Mouse (Mus musculus) heart, embryonic 11.5 days (tissue): Measurements from ENCODE around the gene Numb. TPM values are rescaled to one million over a fixed set of nuclear protein-coding genes. Genes with fewer than 3 reads are reported as not detected.

Source experiments
- ATAC-seq: fragments of 200-750 bp; cut with Nextera tagmentation; replicated peaks from 2 replicates; pipeline ENCODE4 v1.8.0; 2017; ENCODE audit warnings: moderate library complexity; ENCODE audit not compliant: insufficient number of reproducible peaks, low FRiP score, low TSS enrichment
- H3K27ac ChIP-seq: fragments of 300-500 bp; sonication (generic); 2 replicates; pipeline ENCODE4 v1.5.1; 2014; ENCODE audit warnings: mild to moderate bottlenecking, low read depth, low read length
- H3K27me3 ChIP-seq: fragments of 300-500 bp; sonication (generic); 2 replicates; pipeline ENCODE4 v1.6.1; 2014; ENCODE audit warnings: mild to moderate bottlenecking, low read length, mixed read lengths; ENCODE audit not compliant: control insufficient read depth, insufficient read depth
- H3K36me3 ChIP-seq: fragments of 300-500 bp; sonication (generic); 2 replicates; pipeline ENCODE4 v1.6.1; 2014; ENCODE audit warnings: mild to moderate bottlenecking, low read length, moderate library complexity, mixed read lengths; ENCODE audit not compliant: control insufficient read depth, insufficient read depth
- H3K4me1 ChIP-seq: fragments of 300-500 bp; sonication (generic); 2 replicates; pipeline ENCODE4 v1.6.1; 2014; ENCODE audit warnings: low read length; ENCODE audit not compliant: control insufficient read depth, insufficient read depth
- H3K4me2 ChIP-seq: fragments of 300-500 bp; sonication (generic); 2 replicates; pipeline ENCODE4 v1.6.1; 2014; ENCODE audit warnings: mild to moderate bottlenecking, moderate library complexity
- H3K4me3 ChIP-seq: fragments of 300-500 bp; sonication (generic); 2 replicates; pipeline ENCODE4 v1.5.1; 2014; ENCODE audit warnings: low read depth, low read length
- H3K9ac ChIP-seq: fragments of 300-500 bp; sonication (generic); 2 replicates; pipeline ENCODE4 v1.6.1; 2014; ENCODE audit warnings: mild to moderate bottlenecking, low read depth, low read length, moderate library complexity
- H3K9me3 ChIP-seq: fragments of 300-500 bp; sonication (generic); replicated peaks from 2 replicates; pipeline ENCODE4 v1.6.1; 2016; ENCODE audit warnings: low read length; ENCODE audit not compliant: control insufficient read depth
- WGBS: fragments of 180-500 bp; shearing (Covaris S2); extraction: QIAGEN DNeasy Blood & Tissue Kit; methylation state at CpG from one replicate; pipeline ENCODE4 v1.1.7; 2014; ENCODE audit not compliant: insufficient replicate concordance; 5-methylcytosine and 5-hydroxymethylcytosine counted together
- polyA plus RNA-seq: library from polyadenylated mRNA; unstranded; fragments of >200 nt; fragmentation: Nextera tagmentation; extraction: Ambion mirVana; gene quantifications from 2 replicates; pipeline ENCODE4 v1.2.1, GENCODE M21; 2014

The Numb gene
- polyA plus RNA-seq, 1 experiment from 2014 or later: 34.3 TPM

GRCm38 (mm10) chr12:83854281-83854680, 67.5 kb downstream of the Numb start:
- Histone ChIP-seq H3K27me3 (no peaks in the 10 kb centered on the region), H3K9ac (no peak overlapping the region), H3K4me3 (no peak overlapping the region), H3K4me2 (no peak overlapping the region), H3K27ac (no peak overlapping the region), H3K9me3 (no peaks in the 10 kb centered on the region), H3K36me3 (no peaks in the 10 kb centered on the region), H3K4me1 (no peaks in the 10 kb centered on the region)
- WGBS: 85% methylated on average over 3 of the region's 3 CpGs
- no peak for ATAC-seq

GRCm38 (mm10) chr12:83852512-83853213, 69.1 kb downstream of the Numb start:
- no peak overlapping the region for H3K9ac ChIP-seq
- no peaks in the 10 kb centered on the region for H3K4me1 ChIP-seq
- no peaks in the 10 kb centered on the region for H3K36me3 ChIP-seq
- no peak for ATAC-seq
- no peaks in the 10 kb centered on the region for H3K27me3 ChIP-seq
- no peak overlapping the region for H3K4me2 ChIP-seq
- no peak overlapping the region for H3K4me3 ChIP-seq
- no peaks in the 10 kb centered on the region for H3K9me3 ChIP-seq
- WGBS: 91% methylated on average over 5 of the region's 5 CpGs
- no peak overlapping the region for H3K27ac ChIP-seq

DNA sequence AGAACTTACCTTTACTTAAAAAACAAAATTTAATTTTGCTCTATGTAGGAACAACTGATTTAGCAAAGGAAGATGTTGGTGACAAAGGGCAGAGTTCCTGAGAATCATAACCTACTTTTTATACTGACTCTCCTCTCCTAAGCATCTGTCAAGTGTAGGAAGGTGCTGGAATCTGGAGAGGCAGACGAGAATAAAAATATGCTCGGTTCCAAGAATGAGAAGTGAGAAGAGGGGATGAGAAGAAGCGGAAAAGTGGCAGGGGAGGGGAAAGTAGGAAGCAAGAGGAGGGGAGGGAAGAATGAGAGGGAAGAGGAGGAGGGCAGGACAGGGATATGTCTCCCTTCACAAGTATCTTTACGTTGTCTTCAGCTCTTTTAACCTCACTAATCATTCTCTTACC, 71.4 kb downstream of the Numb start:
- WGBS: 72% methylated on average over 4 of the region's 4 CpGs
- H3K36me3 ChIP-seq: no peaks in the 10 kb centered on the region
- no peaks in the 10 kb centered on the region for H3K27me3 ChIP-seq
- no peak for ATAC-seq
- no peak overlapping the region for H3K4me3 ChIP-seq
- H3K4me1 ChIP-seq: no peaks in the 10 kb centered on the region
- H3K9me3 ChIP-seq: no peaks in the 10 kb centered on the region
- H3K9ac ChIP-seq: no peak overlapping the region
- H3K27ac ChIP-seq: no peak overlapping the region
- no peak overlapping the region for H3K4me2 ChIP-seq

DNA sequence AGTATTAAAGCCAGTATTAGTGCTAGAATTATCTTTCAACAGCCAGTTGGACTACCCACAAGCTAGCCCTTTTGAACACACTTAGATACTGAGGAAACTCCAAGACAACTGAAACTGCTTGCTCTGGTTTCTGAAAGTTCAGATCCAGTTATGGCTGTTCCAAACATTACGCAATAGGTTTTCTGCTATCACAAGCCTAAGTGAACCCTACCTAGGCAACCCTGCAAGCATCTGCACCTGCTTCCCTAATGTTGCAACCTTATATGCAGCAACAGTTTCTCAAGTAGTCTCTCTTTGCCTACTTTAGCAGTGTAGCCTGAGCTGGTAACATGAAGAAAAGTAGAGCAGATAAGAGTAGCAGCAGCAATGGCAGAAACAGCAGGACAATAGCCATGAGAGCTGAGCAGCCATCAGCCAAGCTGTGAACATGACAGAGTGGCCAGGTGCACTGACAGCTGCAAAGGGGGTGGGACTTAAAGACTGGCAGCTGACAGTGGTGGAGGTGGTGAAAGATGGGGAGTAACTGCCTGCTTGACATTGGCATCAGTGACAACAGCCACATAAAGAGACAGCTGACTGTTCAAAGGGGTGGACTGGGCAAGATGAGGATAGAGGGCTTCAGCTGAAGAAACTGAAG, 73.0 kb downstream of the Numb start:
- Histone ChIP-seq H3K27me3 (no peaks in the 10 kb centered on the region), H3K9ac (no peak overlapping the region), H3K4me2 (no peak overlapping the region), H3K9me3 (no peaks in the 10 kb centered on the region), H3K27ac (no peak overlapping the region), H3K4me1 (no peaks in the 10 kb centered on the region), H3K4me3 (no peak overlapping the region), H3K36me3 (no peaks in the 10 kb centered on the region)
- whole genome bisulfite sequencing: 91% methylated on average over 1 of the region's 1 CpGs
- ATAC-seq: no peak

DNA sequence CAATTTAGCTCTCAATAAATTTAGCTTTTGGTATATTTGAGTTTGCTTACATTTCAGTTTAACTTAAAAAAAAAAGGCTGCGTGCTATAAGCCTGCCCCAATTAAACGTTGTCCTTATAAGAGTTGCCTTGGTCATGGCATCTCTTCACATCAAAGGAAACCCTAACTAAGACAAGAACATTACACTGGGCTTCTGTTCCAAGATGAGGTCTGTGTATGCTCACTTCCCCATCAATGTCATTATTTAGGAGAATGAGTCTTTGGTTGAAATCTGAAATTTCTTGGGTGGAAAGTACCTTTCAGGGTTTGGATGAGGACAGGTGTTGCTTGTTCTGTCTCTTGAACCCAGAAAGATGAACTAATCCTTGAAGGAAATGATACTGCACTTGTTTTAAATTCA, 73.9 kb downstream of the Numb start:
- no peak overlapping the region for H3K27ac ChIP-seq
- no peak overlapping the region for H3K9ac ChIP-seq
- no peak overlapping the region for H3K4me2 ChIP-seq
- WGBS: 88% methylated on average over 2 of the region's 2 CpGs
- H3K4me1 ChIP-seq: no peaks in the 10 kb centered on the region
- no peak overlapping the region for H3K4me3 ChIP-seq
- no peaks in the 10 kb centered on the region for H3K36me3 ChIP-seq
- no peaks in the 10 kb centered on the region for H3K27me3 ChIP-seq
- no peak for ATAC-seq
- no peaks in the 10 kb centered on the region for H3K9me3 ChIP-seq

DNA sequence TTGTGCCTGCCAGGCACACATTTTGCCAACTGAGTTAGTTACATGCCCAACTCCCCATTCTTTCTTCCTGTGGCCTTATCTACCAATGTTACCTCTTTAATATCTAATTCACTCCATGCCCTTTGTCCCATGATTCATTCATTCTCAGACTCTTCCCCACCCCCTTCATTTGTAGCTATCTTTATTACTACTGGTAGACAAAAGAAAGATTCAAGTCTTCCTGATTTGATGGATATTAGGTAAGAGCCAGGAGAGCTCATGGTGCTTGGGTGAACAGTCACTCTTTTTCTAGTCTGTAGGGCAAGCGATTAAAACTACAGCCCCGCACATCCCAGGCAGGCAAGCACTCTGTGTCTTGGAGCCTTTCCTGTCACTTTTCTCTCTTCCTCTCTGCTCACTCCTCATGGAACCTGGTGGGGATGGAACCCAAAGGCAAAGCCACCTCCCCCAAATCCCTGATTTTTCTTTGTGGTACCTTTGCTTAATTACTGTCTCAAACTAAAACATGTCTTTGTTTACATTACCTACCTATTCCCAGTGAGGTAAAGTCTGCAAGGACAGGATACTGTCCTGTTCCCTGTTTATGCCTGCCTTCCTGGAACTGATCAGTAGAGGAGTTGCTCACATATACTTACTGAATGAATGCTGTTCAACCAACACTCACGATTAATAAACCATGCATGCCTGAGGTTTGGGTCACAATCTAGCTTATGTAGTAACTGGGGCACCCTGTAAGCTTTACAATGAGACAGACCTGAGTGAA, 78.9 kb downstream of the Numb start:
- no peak for ATAC-seq
- H3K36me3 ChIP-seq: peaks cover 5% of the 10 kb centered on the region
- H3K4me1 ChIP-seq: no peaks in the 10 kb centered on the region
- H3K4me3 ChIP-seq: no peak overlapping the region
- H3K4me2 ChIP-seq: no peak overlapping the region
- no peaks in the 10 kb centered on the region for H3K27me3 ChIP-seq
- no peak overlapping the region for H3K9ac ChIP-seq
- H3K9me3 ChIP-seq: no peaks in the 10 kb centered on the region
- H3K27ac ChIP-seq: no peak overlapping the region
- 90% methylated on average over 3 of the region's 3 CpGs for whole genome bisulfite sequencing

- H3K27ac ChIP-seq: no peak overlapping the region
- ATAC-seq: no peak
- no peaks in the 10 kb centered on the region for H3K4me1 ChIP-seq
- H3K27me3 ChIP-seq: no peaks in the 10 kb centered on the region
- H3K9me3 ChIP-seq: no peaks in the 10 kb centered on the region
- WGBS: 81% methylated on average over 10 of the region's 10 CpGs
- no peak overlapping the region for H3K9ac ChIP-seq
- peaks cover 11% of the 10 kb centered on the region for H3K36me3 ChIP-seq
- no peak overlapping the region for H3K4me2 ChIP-seq
- no peak overlapping the region for H3K4me3 ChIP-seq
Measured at GRCm38 (mm10) chr12:83841409-83842190, 80.1 kb downstream of the Numb start.

- Histone ChIP-seq H3K4me2 (no peak overlapping the region), H3K4me3 (no peak overlapping the region), H3K9me3 (no peaks in the 10 kb centered on the region), H3K27me3 (no peaks in the 10 kb centered on the region), H3K4me1 (no peaks in the 10 kb centered on the region), H3K9ac (no peak overlapping the region), H3K36me3 (peaks cover 18% of the 10 kb centered on the region), H3K27ac (no peak overlapping the region)
- 90% methylated on average over 3 of the region's 3 CpGs for WGBS
- ATAC-seq: no peak
Measured at GRCm38 (mm10) chr12:83833979-83834378, 87.8 kb downstream of the Numb start.
